Mouse (Mus musculus): ENCODE results near the gene Yeats4. TPM values are rescaled to one million over a fixed set of nuclear protein-coding genes. Genes with fewer than 3 reads are reported as not detected.
A peak's percentile ranks its signal among the peaks of the same experiment; 100 is the strongest.

Yeats4 gene
- polyA plus RNA-seq, 1 experiment: 43.3 TPM

- no peaks in the 10 kb centered on the region for H3K36me3 ChIP-seq (ENCODE audit: control insufficient read depth, insufficient read depth, low read length)
- no peak for TF ChIP-seq CTCF (IDR thresholded peaks at IDR 0.05; ENCODE audit: control insufficient read depth, insufficient read depth, insufficient replicate concordance, low read depth, low read length)
- TF ChIP-seq POLR2A (IDR thresholded peaks at IDR 0.05; ENCODE audit: control insufficient read depth, low read depth, low read length): no peak
- H3K27me3 ChIP-seq (ENCODE audit: control insufficient read depth, insufficient read depth, low read length): no peaks in the 10 kb centered on the region
- H3K4me1 ChIP-seq (ENCODE audit: control insufficient read depth, insufficient read depth, low read length): peaks cover 15% of the 10 kb centered on the region
- no peak overlapping the region for H3K27ac ChIP-seq (ENCODE audit: control insufficient read depth, insufficient read depth, low read depth, low read length)
- H3K4me3 ChIP-seq (ENCODE audit: control insufficient read depth, low read depth, low read length): no peak overlapping the region
These were observed 1.7 kb upstream of the Yeats4 start for GRCm38 (mm10) chr10:117226002-117226401.

GRCm38 (mm10) chr10:117225094-117225493, 787 bp upstream of the Yeats4 start:
- peak overlapping the region; percentile 95 for H3K4me3 ChIP-seq (ENCODE audit: control insufficient read depth, low read depth, low read length)
- H3K27ac ChIP-seq (ENCODE audit: control insufficient read depth, insufficient read depth, low read depth, low read length): peak overlapping the region; percentile 98; the same call in 1 of the 2 replicates
- TF ChIP-seq POLR2A (IDR thresholded peaks at IDR 0.05; ENCODE audit: control insufficient read depth, low read depth, low read length) (no peak), CTCF (IDR thresholded peaks at IDR 0.05; ENCODE audit: control insufficient read depth, insufficient read depth, insufficient replicate concordance, low read depth, low read length) (no peak)
- peaks cover 12% of the 10 kb centered on the region for H3K4me1 ChIP-seq (ENCODE audit: control insufficient read depth, insufficient read depth, low read length)
- no peaks in the 10 kb centered on the region for H3K36me3 ChIP-seq (ENCODE audit: control insufficient read depth, insufficient read depth, low read length)
- no peaks in the 10 kb centered on the region for H3K27me3 ChIP-seq (ENCODE audit: control insufficient read depth, insufficient read depth, low read length)

GRCm38 (mm10) chr10:117223758-117224101, 577 bp downstream of the Yeats4 start:
- TF ChIP-seq POLR2A (IDR thresholded peaks at IDR 0.05; ENCODE audit: control insufficient read depth, low read depth, low read length) (no peak), CTCF (IDR thresholded peaks at IDR 0.05; ENCODE audit: control insufficient read depth, insufficient read depth, insufficient replicate concordance, low read depth, low read length) (no peak)
- H3K27me3 ChIP-seq (ENCODE audit: control insufficient read depth, insufficient read depth, low read length): no peaks in the 10 kb centered on the region
- H3K4me3 ChIP-seq (ENCODE audit: control insufficient read depth, low read depth, low read length): peak overlapping the region; percentile 95
- peak overlapping the region; percentile 41; the same call in 1 of the 2 replicates for H3K27ac ChIP-seq (ENCODE audit: control insufficient read depth, insufficient read depth, low read depth, low read length)
- H3K4me1 ChIP-seq (ENCODE audit: control insufficient read depth, insufficient read depth, low read length): peaks cover 9% of the 10 kb centered on the region
- no peaks in the 10 kb centered on the region; the same call in 1 of the 2 replicates for H3K36me3 ChIP-seq (ENCODE audit: control insufficient read depth, insufficient read depth, low read length)

- no peak overlapping the region for H3K27ac ChIP-seq (ENCODE audit: control insufficient read depth, insufficient read depth, low read depth, low read length)
- no peaks in the 10 kb centered on the region for H3K27me3 ChIP-seq (ENCODE audit: control insufficient read depth, insufficient read depth, low read length)
- H3K4me3 ChIP-seq (ENCODE audit: control insufficient read depth, low read depth, low read length): no peak overlapping the region
- no peaks in the 10 kb centered on the region; the same call in 1 of the 2 replicates for H3K36me3 ChIP-seq (ENCODE audit: control insufficient read depth, insufficient read depth, low read length)
- H3K4me1 ChIP-seq (ENCODE audit: control insufficient read depth, insufficient read depth, low read length): peaks cover 9% of the 10 kb centered on the region
- TF ChIP-seq CTCF (IDR thresholded peaks at IDR 0.05; ENCODE audit: control insufficient read depth, insufficient read depth, insufficient replicate concordance, low read depth, low read length) (no peak), POLR2A (IDR thresholded peaks at IDR 0.05; ENCODE audit: control insufficient read depth, low read depth, low read length) (no peak)
These were observed 1.5 kb downstream of the Yeats4 start for GRCm38 (mm10) chr10:117222821-117223220.

- peaks cover 9% of the 10 kb centered on the region for H3K36me3 ChIP-seq (ENCODE audit: control insufficient read depth, insufficient read depth, low read length)
- H3K27ac ChIP-seq (ENCODE audit: control insufficient read depth, insufficient read depth, low read depth, low read length): no peak overlapping the region
- peak overlapping the region; percentile 39 for H3K4me3 ChIP-seq (ENCODE audit: control insufficient read depth, low read depth, low read length)
- TF ChIP-seq POLR2A (IDR thresholded peaks at IDR 0.05; ENCODE audit: control insufficient read depth, low read depth, low read length) (no peak), CTCF (IDR thresholded peaks at IDR 0.05; ENCODE audit: control insufficient read depth, insufficient read depth, insufficient replicate concordance, low read depth, low read length) (no peak)
- peaks cover 4% of the 10 kb centered on the region; the same call in 1 of the 2 replicates for H3K4me1 ChIP-seq (ENCODE audit: control insufficient read depth, insufficient read depth, low read length)
- no peaks in the 10 kb centered on the region for H3K27me3 ChIP-seq (ENCODE audit: control insufficient read depth, insufficient read depth, low read length)
These were observed 6.0 kb downstream of the Yeats4 start for GRCm38 (mm10) chr10:117218351-117218750.

GRCm38 (mm10) chr10:117217246-117217840, 7.0 kb downstream of the Yeats4 start:
- Histone ChIP-seq H3K27me3 (ENCODE audit: control insufficient read depth, insufficient read depth, low read length) (no peaks in the 10 kb centered on the region), H3K4me1 (ENCODE audit: control insufficient read depth, insufficient read depth, low read length) (peaks cover 2% of the 10 kb centered on the region; the same call in 1 of the 2 replicates), H3K36me3 (ENCODE audit: control insufficient read depth, insufficient read depth, low read length) (peaks cover 9% of the 10 kb centered on the region), H3K27ac (ENCODE audit: control insufficient read depth, insufficient read depth, low read depth, low read length) (peak overlapping the region; percentile 73), H3K4me3 (ENCODE audit: control insufficient read depth, low read depth, low read length) (peak overlapping the region; percentile 72)
- TF ChIP-seq POLR2A (IDR thresholded peaks at IDR 0.05; ENCODE audit: control insufficient read depth, low read depth, low read length): 0 out of 2 replicates have a peak, but pooled peaks have one; percentile 9
- TF ChIP-seq CTCF (IDR thresholded peaks at IDR 0.05; ENCODE audit: control insufficient read depth, insufficient read depth, insufficient replicate concordance, low read depth, low read length): no peak

- Histone ChIP-seq H3K4me3 (ENCODE audit: control insufficient read depth, low read depth, low read length) (peak overlapping the region; percentile 8), H3K36me3 (ENCODE audit: control insufficient read depth, insufficient read depth, low read length) (peaks cover 9% of the 10 kb centered on the region), H3K27me3 (ENCODE audit: control insufficient read depth, insufficient read depth, low read length) (no peaks in the 10 kb centered on the region), H3K4me1 (ENCODE audit: control insufficient read depth, insufficient read depth, low read length) (peaks cover 2% of the 10 kb centered on the region; the same call in 1 of the 2 replicates), H3K27ac (ENCODE audit: control insufficient read depth, insufficient read depth, low read depth, low read length) (no peak overlapping the region)
- peak; percentile 56; the same call in 1 of the 2 replicates for TF ChIP-seq CTCF (IDR thresholded peaks at IDR 0.05; ENCODE audit: control insufficient read depth, insufficient read depth, insufficient replicate concordance, low read depth, low read length)
- TF ChIP-seq POLR2A (IDR thresholded peaks at IDR 0.05; ENCODE audit: control insufficient read depth, low read depth, low read length): no peak
These were observed 7.5 kb downstream of the Yeats4 start for GRCm38 (mm10) chr10:117216793-117217192.
